Mouse (Mus musculus) CH12.LX (cell line): ENCODE measurements around the gene Acot2. TPM values are rescaled to one million over a fixed set of nuclear protein-coding genes. Genes with fewer than 3 reads are reported as not detected.

Experiments
- DNase-seq: peaks from one replicate; pipeline ENCODE4 v3.0.0-alpha.2; 2013; ENCODE audit errors: extremely low read depth
- H3K27ac ChIP-seq: 2 replicates; pipeline ENCODE4 v1.5.1; 2012; ENCODE audit warnings: low read depth, mild to moderate bottlenecking, control low read depth, moderate library complexity; ENCODE audit not compliant: insufficient read depth
- H3K27me3 ChIP-seq: replicated peaks from 2 replicates; pipeline ENCODE3; 2012; ENCODE audit warnings: inconsistent platforms
- H3K36me3 ChIP-seq, 2 experiments: replicated peaks in 1 of 2; 2 replicates each; pipeline versions ENCODE3 to v1.6.1; 2012; ENCODE audit warnings: inconsistent platforms in 1 of 2, low read length in 1 of 2, mild to moderate bottlenecking in 1 of 2, mixed read lengths in 1 of 2, moderate library complexity in 1 of 2; ENCODE audit not compliant: control insufficient read depth in 1 of 2, insufficient read depth in 1 of 2
- H3K4me1 ChIP-seq, 2 experiments: 2 replicates each; pipeline ENCODE4 v1.6.1; 2012; ENCODE audit warnings: inconsistent platforms in 1 of 2, moderate library complexity in 1 of 2; ENCODE audit not compliant: insufficient read depth in 2 of 2, control insufficient read depth in 1 of 2
- H3K4me2 ChIP-seq: 2 replicates; pipeline ENCODE4 v1.6.1; 2012; ENCODE audit warnings: low read depth, mild to moderate bottlenecking, control low read depth; ENCODE audit not compliant: poor library complexity, insufficient read depth, severe bottlenecking
- H3K4me3 ChIP-seq, 3 experiments: fragments of 150-350 bp in 1 of 3; sonication (generic) in 1 of 3; replicated peaks in 1 of 3; 2 replicates each; pipeline versions ENCODE3 to v1.5.1; 2011 to 2012; ENCODE audit warnings: low read depth in 2 of 3, low read length in 2 of 3, mild to moderate bottlenecking in 2 of 3, moderate library complexity in 2 of 3, control low read depth in 1 of 3, improper control_type of control experiment in 1 of 3, inconsistent platforms in 1 of 3, mixed read lengths in 1 of 3; ENCODE audit not compliant: poor library complexity in 1 of 3
- H3K79me2 ChIP-seq: replicated peaks from 2 replicates; pipeline ENCODE4 v1.6.1; 2012; ENCODE audit warnings: mild to moderate bottlenecking, moderate library complexity; ENCODE audit not compliant: control insufficient read depth, poor library complexity, insufficient read depth, severe bottlenecking; ENCODE audit errors: extremely low read depth
- H3K9ac ChIP-seq: 2 replicates; pipeline ENCODE4 v1.6.1; 2012; ENCODE audit warnings: low read depth, mild to moderate bottlenecking, control low read depth, moderate library complexity; ENCODE audit not compliant: insufficient read depth
- H3K9me3 ChIP-seq: replicated peaks from 2 replicates; pipeline ENCODE3; 2012; ENCODE audit warnings: low read length, inconsistent platforms, mixed read lengths
- CHD1 ChIP-seq: IDR thresholded peaks from 2 replicates; pipeline ENCODE4 v1.6.1; 2012; ENCODE audit warnings: low read depth, low read length, improper control_type of control experiment, inconsistent platforms
- CHD2 ChIP-seq: IDR thresholded peaks from 2 replicates; pipeline ENCODE4 v1.6.1; 2011; ENCODE audit warnings: low read length, improper control_type of control experiment
- ELF1 ChIP-seq: IDR thresholded peaks from 2 replicates; pipeline ENCODE4 v1.6.1; 2014; ENCODE audit warnings: low read depth, mild to moderate bottlenecking, inconsistent platforms, low read length, improper control_type of control experiment
- EP300 ChIP-seq: IDR thresholded peaks from 2 replicates; pipeline ENCODE4 v1.6.1; 2011; ENCODE audit warnings: low read length, improper control_type of control experiment
- HCFC1 ChIP-seq: IDR thresholded peaks from 2 replicates; pipeline ENCODE4 v1.6.1; 2012; ENCODE audit warnings: low read depth, mild to moderate bottlenecking, inconsistent platforms, low read length, improper control_type of control experiment
- IRF4 ChIP-seq: IDR thresholded peaks from 2 replicates; pipeline ENCODE4 v1.6.1; 2014; ENCODE audit warnings: low read depth, mild to moderate bottlenecking, inconsistent platforms, low read length, improper control_type of control experiment
- JUND ChIP-seq: conservative IDR thresholded peaks from 2 replicates; pipeline ENCODE4 v1.6.1; 2011; ENCODE audit warnings: low read depth, low read length, improper control_type of control experiment
- KAT2A ChIP-seq: IDR thresholded peaks from 2 replicates; pipeline ENCODE4 v1.6.1; 2012; ENCODE audit warnings: low read length, improper control_type of control experiment, inconsistent platforms; ENCODE audit not compliant: insufficient replicate concordance
- MAX ChIP-seq: IDR thresholded peaks from 2 replicates; pipeline ENCODE4 v1.6.1; 2011; ENCODE audit warnings: low read length, improper control_type of control experiment
- MAZ ChIP-seq: IDR thresholded peaks from 2 replicates; pipeline ENCODE4 v1.6.1; 2012; ENCODE audit warnings: low read depth, mild to moderate bottlenecking, inconsistent platforms, low read length, improper control_type of control experiment, moderate library complexity
- MEF2A ChIP-seq: IDR thresholded peaks from 2 replicates; pipeline ENCODE4 v1.6.1; 2014; ENCODE audit warnings: low read depth, mild to moderate bottlenecking, inconsistent platforms, low read length, improper control_type of control experiment, borderline replicate concordance
- MXI1 ChIP-seq: IDR thresholded peaks from 2 replicates; pipeline ENCODE4 v1.6.1; 2011; ENCODE audit warnings: mild to moderate bottlenecking, low read depth, low read length, improper control_type of control experiment
- MYC ChIP-seq: IDR thresholded peaks from 2 replicates; pipeline ENCODE4 v1.6.1; 2011; ENCODE audit warnings: low read depth, mild to moderate bottlenecking, improper control_type of control experiment, low read length
- NELFE ChIP-seq: IDR thresholded peaks from 2 replicates; pipeline ENCODE4 v1.6.1; 2011; ENCODE audit warnings: low read depth, low read length, improper control_type of control experiment
- POLR2A ChIP-seq: IDR thresholded peaks from 2 replicates; pipeline ENCODE4 v1.6.1; 2011; ENCODE audit warnings: low read depth, mild to moderate bottlenecking, improper control_type of control experiment, low read length
- POLR2AphosphoS2 ChIP-seq: IDR thresholded peaks from 2 replicates; pipeline ENCODE4 v1.6.1; 2011; ENCODE audit warnings: low read depth, low read length, improper control_type of control experiment
- RAD21 ChIP-seq: IDR thresholded peaks from 2 replicates; pipeline ENCODE4 v1.6.1; 2011; ENCODE audit warnings: low read depth, mild to moderate bottlenecking, low read length, improper control_type of control experiment, moderate library complexity
- RCOR1 ChIP-seq: conservative IDR thresholded peaks from 2 replicates; pipeline ENCODE4 v1.6.1; 2012; ENCODE audit warnings: low read depth, mild to moderate bottlenecking, inconsistent platforms, low read length, improper control_type of control experiment
- SIN3A ChIP-seq: IDR thresholded peaks from 2 replicates; pipeline ENCODE4 v1.6.1; 2012; ENCODE audit warnings: low read length, improper control_type of control experiment, inconsistent platforms
- TBP ChIP-seq: conservative IDR thresholded peaks from 2 replicates; pipeline ENCODE4 v1.6.1; 2011; ENCODE audit warnings: low read depth, low read length, improper control_type of control experiment
- TCF12 ChIP-seq: IDR thresholded peaks from 2 replicates; pipeline ENCODE4 v1.6.1; 2014; ENCODE audit warnings: low read depth, mild to moderate bottlenecking, inconsistent platforms, low read length, improper control_type of control experiment
- UBTF ChIP-seq: IDR thresholded peaks from 2 replicates; pipeline ENCODE4 v1.6.1; 2012; ENCODE audit warnings: low read depth, mild to moderate bottlenecking, inconsistent platforms, low read length, improper control_type of control experiment, moderate library complexity
- USF1 ChIP-seq: IDR thresholded peaks from 2 replicates; pipeline ENCODE4 v1.6.1; 2014; ENCODE audit warnings: low read depth, mild to moderate bottlenecking, inconsistent platforms, low read length, improper control_type of control experiment
- ZKSCAN1 ChIP-seq: IDR thresholded peaks from 2 replicates; pipeline ENCODE4 v1.6.1; 2012; ENCODE audit warnings: low read depth, inconsistent platforms, low read length, improper control_type of control experiment, borderline replicate concordance
- ZMIZ1 ChIP-seq: IDR thresholded peaks from 2 replicates; pipeline ENCODE4 v1.6.1; 2012; ENCODE audit warnings: low read depth, mild to moderate bottlenecking, inconsistent platforms, low read length, improper control_type of control experiment
- dilution Hi-C: fragments of 300-500 bp; cut with MboI; formaldehyde crosslinking; loops from 2 replicates; pipeline ENCODE4 v1.14.3; 2020; ENCODE audit warnings: low sequenced_read_pairs; ENCODE audit not compliant: extremely low pct_unique_long_range_greater_than_20kb, extremely low pct_ligation_motif_present
- in situ Hi-C: fragments of 300-500 bp; cut with MboI; formaldehyde crosslinking; loops from 3 replicates; pipeline ENCODE4 v1.14.3; 2019; ENCODE audit warnings: low sequenced_read_pairs, low pct_ligation_motif_present, low pct_unique_long_range_greater_than_20kb, mixed read lengths
- polyA plus RNA-seq: library from polyadenylated mRNA; unstranded; fragments of >175 nt; gene quantifications from 2 replicates; pipeline ENCODE4 v1.2.1, GENCODE M21; 2012; ENCODE audit warnings: low read depth; ENCODE audit not compliant: insufficient read length
- total RNA-seq, 2 experiments: library from RNA; depleted of rRNA; stranded (reverse); fragments of 300-350 nt in 1 of 2; fragments of >200 nt in 1 of 2; gene quantifications; 2 replicates each; pipeline ENCODE4 v1.2.3; 2012 to 2014

Acot2 gene
- total and polyA plus RNA-seq, 3 experiments = 6.6 to 13.2 (median 9.7) TPM

- TF ChIP-seq RAD21 = no peak
- no peak for TF ChIP-seq MAZ
- no peak for TF ChIP-seq USF1
- TF ChIP-seq IRF4 = 0 out of 2 replicates have a peak, but pooled peaks have one; percentile 8
- TF ChIP-seq MXI1 = no peak
- no peak for TF ChIP-seq RCOR1
- no peak for TF ChIP-seq TBP
- TF ChIP-seq CHD1 = no peak
- TF ChIP-seq TCF12 = no peak
- no peak for TF ChIP-seq JUND
Observed at GRCm38 (mm10) chr12:83949043-83949442, 38.6 kb upstream of the Acot2 start (continued).

GRCm38 (mm10) chr12:83949776-83950492 is 37.7 kb upstream of the Acot2 start:
- Histone ChIP-seq H3K79me2 (peaks cover 37% of the 10 kb centered on the region), H3K27ac (no peak overlapping the region), H3K9me3 (peaks cover 3% of the 10 kb centered on the region), H3K9ac (peak overlapping the region; percentile 60), H3K4me1 (peaks cover 7 to 29% of the 10 kb centered on the region in 2 experiments), H3K27me3 (no peaks in the 10 kb centered on the region), H3K4me2 (peak overlapping the region; percentile 81), H3K36me3 (peaks cover 0 to 20% of the 10 kb centered on the region in 2 experiments), H3K4me3 (peak overlapping the region; percentile 72 to 90 (median 82))
- DNase-seq = peak; percentile 46
- TF ChIP-seq KAT2A (no peak), CHD2 (0 out of 2 replicates have a peak, but pooled peaks have one; percentile 48), TCF12 (no peak), RCOR1 (no peak)
- in situ Hi-C loops = loop anchor here (10.0 to 25.0 kb wide), 4 partner anchors 112 to 312 kb away; partner anchors contain the start of genes Acot3 and Acot5
- dilution Hi-C loops = no loop called here

DNA sequence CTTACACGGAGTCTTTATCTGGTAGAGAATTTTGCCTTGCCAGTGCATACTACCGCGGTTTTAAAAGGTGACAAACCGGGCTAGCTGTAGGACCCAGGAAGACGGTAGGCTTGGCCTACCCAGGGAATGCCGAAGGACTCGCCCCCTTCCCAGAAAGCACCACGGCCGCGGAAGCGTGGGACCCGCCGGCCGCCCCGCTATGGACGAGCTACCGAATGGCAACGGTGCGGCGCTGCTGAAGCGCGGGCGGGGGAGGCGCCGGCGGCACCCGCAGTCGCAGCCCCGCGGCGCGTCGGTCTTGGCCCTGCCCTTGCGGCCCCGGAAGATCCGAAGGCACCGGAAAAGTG is 37.2 kb upstream of the Acot2 start, which contains the start of gene Riox1:
Riox1 (plus strand) TSS at position 116 of the 347 bp plus-strand sequence.
- Histone ChIP-seq H3K4me1 (peaks cover 7 to 34% of the 10 kb centered on the region in 2 experiments), H3K9ac (peak within 1 kb of the TSS; percentile 80), H3K36me3 (peaks cover 0 to 25% of the 10 kb centered on the region in 2 experiments), H3K79me2 (peaks cover 37% of the 10 kb centered on the region), H3K9me3 (peaks cover 3% of the 10 kb centered on the region), H3K4me2 (peak within 1 kb of the TSS; percentile 81), H3K4me3 (peak within 1 kb of the TSS; percentile 72 to 90 (median 82)), H3K27me3 (no peaks in the 10 kb centered on the region), H3K27ac (peak within 1 kb of the TSS; percentile 59)
- peak; percentile 78 for DNase-seq
- TF ChIP-seq ZKSCAN1 = no peak
- peak; percentile 89 for TF ChIP-seq ELF1
- peak; percentile 54; the same call in 1 of the 2 replicates for TF ChIP-seq MAZ
- peak; percentile 88 for TF ChIP-seq TBP
- TF ChIP-seq IRF4 = peak; percentile 33; the same call in 1 of the 2 replicates
- TF ChIP-seq HCFC1 = peak; percentile 82
- TF ChIP-seq CHD2 = peak; percentile 37; the same call in 1 of the 2 replicates
- TF ChIP-seq TCF12 = peak; percentile 90
- no peak for TF ChIP-seq UBTF
- peak; percentile 70 for TF ChIP-seq MAX
- TF ChIP-seq MEF2A = 0 out of 2 replicates have a peak, but pooled peaks have one; percentile 19
- peak; percentile 98 for TF ChIP-seq SIN3A
- no peak for TF ChIP-seq RCOR1
- peak; percentile 75; the same call in 1 of the 2 replicates for TF ChIP-seq POLR2AphosphoS2
- peak; percentile 90 for TF ChIP-seq MXI1
- no peak for TF ChIP-seq EP300
- 0 out of 2 replicates have a peak, but pooled peaks have one; percentile 26 for TF ChIP-seq MYC
- peak; percentile 90 for TF ChIP-seq NELFE
- peak; percentile 88 for TF ChIP-seq ZMIZ1
- peak; percentile 82; the same call in 1 of the 2 replicates for TF ChIP-seq CHD1
- peak; percentile 94 for TF ChIP-seq POLR2A
- dilution Hi-C loops = no loop called here
- in situ Hi-C loops = loop anchor here (25.0 kb wide), 2 partner anchors 112 to 312 kb away; partner anchors contain the start of genes Acot3 and Acot5
